Mouse (Mus musculus) embryonic facial prominence, embryonic 15.5 days (tissue): ENCODE measurements at regions not wholly inside any gene's neighbourhood (a gene's known extent, or its start where the extent isn't known, plus 50 kb on each side); places are given as distances from the start of the nearest gene placed in this dataset.

Experiments used
- ATAC-seq: fragments of 200-750 bp; cut with Nextera tagmentation; 2 replicates; pipeline ENCODE4 v1.8.0; 2017; ENCODE audit warnings: low read depth, moderate TSS enrichment; ENCODE audit not compliant: insufficient number of reproducible peaks, low FRiP score, low TSS enrichment
- H3K27ac ChIP-seq: fragments of 300-500 bp; sonication (generic); replicated peaks from 2 replicates; pipeline ENCODE4 v1.5.1; 2015; ENCODE audit warnings: mild to moderate bottlenecking, inconsistent platforms
- H3K27me3 ChIP-seq: fragments of 300-500 bp; sonication (generic); 2 replicates; pipeline ENCODE4 v1.6.1; 2015; ENCODE audit warnings: inconsistent platforms
- H3K36me3 ChIP-seq: fragments of 300-500 bp; sonication (generic); 2 replicates; pipeline ENCODE4 v1.6.1; 2015; ENCODE audit warnings: mild to moderate bottlenecking, inconsistent platforms
- H3K4me1 ChIP-seq: fragments of 300-500 bp; sonication (generic); 2 replicates; pipeline ENCODE4 v1.6.1; 2015; ENCODE audit warnings: inconsistent platforms
- H3K4me2 ChIP-seq: fragments of 300-500 bp; sonication (generic); replicated peaks from 2 replicates; pipeline ENCODE4 v1.6.1; 2015; ENCODE audit warnings: mild to moderate bottlenecking, inconsistent platforms
- H3K4me3 ChIP-seq: fragments of 300-500 bp; sonication (generic); replicated peaks from 2 replicates; pipeline ENCODE4 v1.5.1; 2015; ENCODE audit warnings: mild to moderate bottlenecking, inconsistent platforms
- H3K9ac ChIP-seq: fragments of 300-500 bp; sonication (generic); 2 replicates; pipeline ENCODE4 v1.6.1; 2015; ENCODE audit warnings: inconsistent platforms
- H3K9me3 ChIP-seq: fragments of 300-500 bp; sonication (generic); replicated peaks from 2 replicates; pipeline ENCODE4 v1.6.1; 2016; ENCODE audit warnings: inconsistent platforms
- WGBS: fragments of 180-500 bp; shearing (Covaris S2); methylation state at CpG from one replicate; pipeline ENCODE4 v1.1.7; 2015; 5-methylcytosine and 5-hydroxymethylcytosine counted together

DNA sequence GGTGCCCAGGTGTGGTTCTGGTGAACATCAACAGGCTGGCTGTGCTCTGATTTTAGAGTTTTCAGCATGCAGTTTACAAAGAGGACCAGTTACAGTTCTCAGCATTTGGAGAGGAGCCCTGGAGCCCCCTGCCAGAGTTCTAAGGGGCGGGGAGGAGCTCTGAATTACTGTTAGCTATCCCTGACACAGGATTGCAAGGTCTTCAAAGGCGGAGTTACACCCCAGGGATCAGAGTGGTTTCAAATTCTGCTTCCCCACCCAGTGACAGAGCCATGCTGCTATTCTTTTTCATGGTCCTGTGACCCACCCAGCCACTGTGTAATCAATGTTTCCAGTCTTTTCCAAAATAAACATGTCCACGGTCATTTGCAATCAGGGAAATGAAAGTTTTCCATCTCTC lies 134.1 kb upstream of the Peli2 start:
- ATAC-seq, result peak; percentile 81
- no peaks in the 10 kb centered on the region for H3K9me3 ChIP-seq
- no peak overlapping the region for H3K4me3 ChIP-seq
- H3K27me3 ChIP-seq, result no peaks in the 10 kb centered on the region
- 8% methylated on average over 3 of the region's 3 CpGs for WGBS
- H3K4me2 ChIP-seq, result no peak overlapping the region
- H3K27ac ChIP-seq, result no peak overlapping the region; the same call in 1 of the 2 replicates
- H3K9ac ChIP-seq, result no peak overlapping the region
- peaks cover 25% of the 10 kb centered on the region for H3K4me1 ChIP-seq
- no peaks in the 10 kb centered on the region for H3K36me3 ChIP-seq

GRCm38 (mm10) chr14:47986941-47987340 lies 133.7 kb upstream of the Peli2 start:
- peaks cover 25% of the 10 kb centered on the region for H3K4me1 ChIP-seq
- H3K9me3 ChIP-seq, result no peaks in the 10 kb centered on the region
- H3K9ac ChIP-seq, result no peak overlapping the region
- H3K27ac ChIP-seq, result no peak overlapping the region
- no peaks in the 10 kb centered on the region for H3K36me3 ChIP-seq
- H3K27me3 ChIP-seq, result no peaks in the 10 kb centered on the region
- H3K4me2 ChIP-seq, result no peak overlapping the region
- H3K4me3 ChIP-seq, result no peak overlapping the region
- WGBS, result 7% methylated on average over 5 of the region's 5 CpGs
- ATAC-seq, result peak; percentile 27; the same call in 1 of the 2 replicates

- H3K4me3 ChIP-seq, result no peak overlapping the region
- no peaks in the 10 kb centered on the region for H3K36me3 ChIP-seq
- no peak overlapping the region for H3K4me2 ChIP-seq
- no peak overlapping the region for H3K9ac ChIP-seq
- no peak overlapping the region for H3K27ac ChIP-seq
- peaks cover 25% of the 10 kb centered on the region for H3K4me1 ChIP-seq
- H3K27me3 ChIP-seq, result no peaks in the 10 kb centered on the region
- ATAC-seq, result no peak
- H3K9me3 ChIP-seq, result no peaks in the 10 kb centered on the region
- WGBS, result 36% methylated on average over 7 of the region's 7 CpGs
Measured at GRCm38 (mm10) chr14:47987392-47988075, 133.1 kb upstream of the Peli2 start.

DNA sequence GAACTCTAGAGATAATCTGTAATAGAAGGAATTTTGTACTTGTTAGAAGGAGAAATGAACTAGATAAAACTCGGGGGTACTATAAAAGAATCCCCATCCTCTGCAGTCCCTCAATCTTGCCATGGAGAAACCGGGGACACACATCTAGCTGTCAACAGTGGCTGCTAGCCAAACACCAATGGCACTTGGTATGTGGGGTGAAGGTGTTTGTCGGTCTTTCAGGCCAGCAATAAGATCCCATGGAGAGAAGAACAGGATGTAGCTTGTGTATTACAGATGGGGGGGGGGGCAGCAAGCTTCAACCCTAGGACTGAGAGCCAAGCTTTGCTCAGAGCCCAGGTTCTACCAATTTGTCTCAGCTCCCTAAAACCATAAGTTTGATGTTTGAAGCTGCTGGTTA lies 132.5 kb upstream of the Peli2 start:
- Histone ChIP-seq H3K4me2 (no peak overlapping the region), H3K27ac (no peak overlapping the region), H3K36me3 (no peaks in the 10 kb centered on the region), H3K9me3 (no peaks in the 10 kb centered on the region), H3K4me3 (no peak overlapping the region), H3K4me1 (peaks cover 25% of the 10 kb centered on the region), H3K27me3 (no peaks in the 10 kb centered on the region), H3K9ac (no peak overlapping the region)
- 63% methylated on average over 3 of the region's 3 CpGs for WGBS
- ATAC-seq, result no peak

- Histone ChIP-seq H3K27me3 (no peaks in the 10 kb centered on the region), H3K9me3 (no peaks in the 10 kb centered on the region), H3K4me2 (no peak overlapping the region), H3K27ac (no peak overlapping the region), H3K36me3 (no peaks in the 10 kb centered on the region), H3K9ac (no peak overlapping the region), H3K4me3 (no peak overlapping the region), H3K4me1 (peaks cover 25% of the 10 kb centered on the region)
- WGBS, result 31% methylated on average over 5 of the region's 5 CpGs
- no peak for ATAC-seq
Measured at GRCm38 (mm10) chr14:47989315-47989714, 131.3 kb upstream of the Peli2 start.

GRCm38 (mm10) chr14:47990716-47991115 lies 129.9 kb upstream of the Peli2 start:
- Histone ChIP-seq H3K9ac (no peak overlapping the region), H3K27ac (no peak overlapping the region), H3K36me3 (no peaks in the 10 kb centered on the region), H3K4me3 (no peak overlapping the region), H3K4me2 (no peak overlapping the region), H3K4me1 (peaks cover 25% of the 10 kb centered on the region), H3K27me3 (no peaks in the 10 kb centered on the region), H3K9me3 (no peaks in the 10 kb centered on the region)
- no peak for ATAC-seq
- WGBS, result 66% methylated on average over 3 of the region's 3 CpGs

DNA sequence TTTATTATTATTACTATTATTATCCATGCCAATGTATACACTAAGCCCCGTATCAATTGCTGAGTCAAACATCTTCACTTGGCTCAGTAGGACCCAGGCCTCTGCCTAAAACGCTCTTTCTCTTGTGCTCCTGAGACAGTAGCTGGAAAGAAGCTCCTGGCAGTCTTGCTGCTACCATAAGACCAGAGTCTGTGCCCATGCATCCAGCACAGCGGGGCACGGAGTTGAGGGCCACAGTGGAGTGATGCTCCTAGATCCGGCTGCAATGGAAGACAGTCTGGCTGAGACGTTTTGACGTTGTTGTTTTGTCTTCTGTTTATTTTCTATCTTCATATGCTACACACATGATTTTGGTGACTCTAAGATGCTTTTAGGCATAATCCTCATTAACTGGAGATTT lies 129.1 kb upstream of the Peli2 start:
- no peaks in the 10 kb centered on the region for H3K27me3 ChIP-seq
- no peaks in the 10 kb centered on the region for H3K36me3 ChIP-seq
- no peak overlapping the region for H3K9ac ChIP-seq
- H3K4me2 ChIP-seq, result no peak overlapping the region
- no peak overlapping the region for H3K27ac ChIP-seq
- H3K4me1 ChIP-seq, result peaks cover 21% of the 10 kb centered on the region
- no peak overlapping the region for H3K4me3 ChIP-seq
- no peaks in the 10 kb centered on the region for H3K9me3 ChIP-seq
- 87% methylated on average over 7 of the region's 7 CpGs for WGBS
- no peak for ATAC-seq

- WGBS, result 59% methylated on average over 5 of the region's 5 CpGs
- Histone ChIP-seq H3K9ac (no peak overlapping the region), H3K36me3 (no peaks in the 10 kb centered on the region), H3K4me3 (no peak overlapping the region), H3K27ac (no peak overlapping the region), H3K4me2 (no peak overlapping the region), H3K4me1 (peaks cover 16% of the 10 kb centered on the region), H3K27me3 (no peaks in the 10 kb centered on the region), H3K9me3 (no peaks in the 10 kb centered on the region)
- ATAC-seq, result no peak
Measured at GRCm38 (mm10) chr14:47992091-47992490, 128.5 kb upstream of the Peli2 start.

- no peak overlapping the region for H3K4me3 ChIP-seq
- H3K36me3 ChIP-seq, result no peaks in the 10 kb centered on the region
- H3K9me3 ChIP-seq, result no peaks in the 10 kb centered on the region
- no peak overlapping the region for H3K27ac ChIP-seq
- no peak for ATAC-seq
- no peak overlapping the region for H3K9ac ChIP-seq
- 85% methylated on average over 5 of the region's 5 CpGs for WGBS
- no peaks in the 10 kb centered on the region for H3K27me3 ChIP-seq
- H3K4me1 ChIP-seq, result peaks cover 9% of the 10 kb centered on the region
- no peak overlapping the region for H3K4me2 ChIP-seq
Measured at GRCm38 (mm10) chr14:47992851-47993250, 127.8 kb upstream of the Peli2 start.

GRCm38 (mm10) chr14:47998936-47999335 lies 121.7 kb upstream of the Peli2 start:
- H3K9ac ChIP-seq, result no peak overlapping the region
- no peaks in the 10 kb centered on the region for H3K36me3 ChIP-seq
- ATAC-seq, result no peak
- H3K9me3 ChIP-seq, result no peaks in the 10 kb centered on the region
- no peak overlapping the region for H3K27ac ChIP-seq
- no peaks in the 10 kb centered on the region for H3K4me1 ChIP-seq
- H3K27me3 ChIP-seq, result no peaks in the 10 kb centered on the region
- 91% methylated on average over 8 of the region's 8 CpGs for WGBS
- no peak overlapping the region for H3K4me2 ChIP-seq
- H3K4me3 ChIP-seq, result no peak overlapping the region

- H3K27ac ChIP-seq, result no peak overlapping the region
- no peak overlapping the region for H3K4me2 ChIP-seq
- no peaks in the 10 kb centered on the region for H3K27me3 ChIP-seq
- H3K9ac ChIP-seq, result no peak overlapping the region
- H3K9me3 ChIP-seq, result no peaks in the 10 kb centered on the region
- 68% methylated on average over 6 of the region's 6 CpGs for WGBS
- no peaks in the 10 kb centered on the region for H3K36me3 ChIP-seq
- no peak overlapping the region for H3K4me3 ChIP-seq
- no peaks in the 10 kb centered on the region for H3K4me1 ChIP-seq
- no peak for ATAC-seq
Measured at GRCm38 (mm10) chr14:48005092-48005928, 115.3 kb upstream of the Peli2 start.
